Mouse (Mus musculus): ENCODE results near the gene Tlk1.

Tlk1 gene

GRCm38 (mm10) chr2:70800396-70800795, 25.1 kb downstream of the Tlk1 start:
- in situ Hi-C loops (cut with MboI; ENCODE audit: low sequenced_read_pairs) = no loop called here

GRCm38 (mm10) chr2:70793276-70793675, 32.3 kb downstream of the Tlk1 start:
- in situ Hi-C loops (cut with MboI; ENCODE audit: low sequenced_read_pairs) = no loop called here

GRCm38 (mm10) chr2:70790246-70790645, 35.3 kb downstream of the Tlk1 start:
- in situ Hi-C loops (cut with MboI; ENCODE audit: low sequenced_read_pairs) = no loop called here

- in situ Hi-C loops (cut with MboI; ENCODE audit: low sequenced_read_pairs) = no loop called here
Observed at GRCm38 (mm10) chr2:70789331-70789730, 36.2 kb downstream of the Tlk1 start.

- in situ Hi-C loops (cut with MboI; ENCODE audit: low sequenced_read_pairs) = no loop called here
Observed at GRCm38 (mm10) chr2:70784447-70784846, 41.1 kb downstream of the Tlk1 start.

GRCm38 (mm10) chr2:70783504-70783903, 42.0 kb downstream of the Tlk1 start:
- in situ Hi-C loops (cut with MboI; ENCODE audit: low sequenced_read_pairs) = no loop called here

- in situ Hi-C loops (cut with MboI; ENCODE audit: low sequenced_read_pairs) = no loop called here
Observed at GRCm38 (mm10) chr2:70779634-70780033, 45.9 kb downstream of the Tlk1 start.

- in situ Hi-C loops (cut with MboI; ENCODE audit: low sequenced_read_pairs) = no loop called here
Observed at GRCm38 (mm10) chr2:70776744-70777143, 48.8 kb downstream of the Tlk1 start.

GRCm38 (mm10) chr2:70764734-70765133, 60.8 kb downstream of the Tlk1 start:
- in situ Hi-C loops (cut with MboI; ENCODE audit: low sequenced_read_pairs) = no loop called here

- in situ Hi-C loops (cut with MboI; ENCODE audit: low sequenced_read_pairs) = no loop called here
Observed at GRCm38 (mm10) chr2:70762741-70763140, 62.8 kb downstream of the Tlk1 start.

- in situ Hi-C loops (cut with MboI; ENCODE audit: low sequenced_read_pairs) = no loop called here
Observed at GRCm38 (mm10) chr2:70752149-70752548, 73.4 kb downstream of the Tlk1 start.

- in situ Hi-C loops (cut with MboI; ENCODE audit: low sequenced_read_pairs) = no loop called here
Observed at GRCm38 (mm10) chr2:70751655-70752054, 73.9 kb downstream of the Tlk1 start.

- in situ Hi-C loops (cut with MboI; ENCODE audit: low sequenced_read_pairs) = no loop called here
Observed at GRCm38 (mm10) chr2:70742588-70742987, 82.9 kb downstream of the Tlk1 start.

- in situ Hi-C loops (cut with MboI; ENCODE audit: low sequenced_read_pairs) = no loop called here
Observed at GRCm38 (mm10) chr2:70741901-70742300, 83.6 kb downstream of the Tlk1 start.

- in situ Hi-C loops (cut with MboI; ENCODE audit: low sequenced_read_pairs) = no loop called here
Observed at GRCm38 (mm10) chr2:70736008-70736407, 89.5 kb downstream of the Tlk1 start.

- in situ Hi-C loops (cut with MboI; ENCODE audit: low sequenced_read_pairs) = no loop called here
Observed at GRCm38 (mm10) chr2:70735534-70735933, 90.0 kb downstream of the Tlk1 start.

- in situ Hi-C loops (cut with MboI; ENCODE audit: low sequenced_read_pairs) = no loop called here
Observed at GRCm38 (mm10) chr2:70727089-70727488, 98.4 kb downstream of the Tlk1 start.

GRCm38 (mm10) chr2:70723610-70724243, 101.8 kb downstream of the Tlk1 start:
- in situ Hi-C loops (cut with MboI; ENCODE audit: low sequenced_read_pairs) = no loop called here

GRCm38 (mm10) chr2:70710878-70711277, 114.7 kb downstream of the Tlk1 start:
- in situ Hi-C loops (cut with MboI; ENCODE audit: low sequenced_read_pairs) = no loop called here

- in situ Hi-C loops (cut with MboI; ENCODE audit: low sequenced_read_pairs) = no loop called here
Observed at GRCm38 (mm10) chr2:70710236-70710635, 115.3 kb downstream of the Tlk1 start.

GRCm38 (mm10) chr2:70708986-70709730, 116.4 kb downstream of the Tlk1 start:
- in situ Hi-C loops (cut with MboI; ENCODE audit: low sequenced_read_pairs) = no loop called here

- in situ Hi-C loops (cut with MboI; ENCODE audit: low sequenced_read_pairs) = no loop called here
Observed at GRCm38 (mm10) chr2:70702403-70702802, 123.1 kb downstream of the Tlk1 start.

All from CH12F3 (cell line).